Mouse (Mus musculus) left cerebral cortex, adult 18-20 months (tissue): ENCODE results near the gene Zc3h4. TPM values are rescaled to one million over a fixed set of nuclear protein-coding genes. Genes with fewer than 3 reads are reported as not detected.

ENCODE experiments used
- DNase-seq, 2 experiments: peaks; one replicate each; pipeline ENCODE4 v3.0.0; 2021 to 2022; ENCODE audit warnings: low spot score in 2 of 2, mixed read lengths in 1 of 2
- total RNA-seq, 2 experiments: library from RNA; stranded (reverse); gene quantifications; 2 replicates each; pipeline ENCODE4 v1.2.3; 2021

Zc3h4 gene
- total RNA-seq, 2 experiments from 2014 or later = 52.7 to 60.7 TPM

GRCm38 (mm10) chr7:16475764-16476599 lies 75.3 kb downstream of the Zc3h4 start:
- DNase-seq = no peak

GRCm38 (mm10) chr7:16476600-16476989 lies 75.9 kb downstream of the Zc3h4 start:
- no peak for DNase-seq

- DNase-seq = no peak
Observed at GRCm38 (mm10) chr7:16477628-16478027, 76.9 kb downstream of the Zc3h4 start, which contains the start of gene Npas1. Gene Npas1, minus strand, starts transcription at chr7:16477728.

Other genes with a start within 250 kb of the Zc3h4 start
- gene Meis3, start 225.8 kb upstream of the Zc3h4 start, total RNA-seq = 10 to 100 TPM; 39.8 to 41.7 TPM
- 10 to 100 TPM; 11.3 to 13.4 TPM for gene Dhx34, start 178.9 kb upstream of the Zc3h4 start, total RNA-seq
- under 1 TPM; 0.58 to 0.73 TPM for gene C5ar2, start 156.8 kb upstream of the Zc3h4 start, total RNA-seq
- 1 to 10 TPM; 1.2 to 2.4 TPM for gene C5ar1, start 141.4 kb upstream of the Zc3h4 start, total RNA-seq
- gene Inafm1, start 127.3 kb upstream of the Zc3h4 start, total RNA-seq = 10 to 100 TPM; 38.0 to 39.7 TPM
- 100 to 1,000 TPM in 1 of 2 experiments, 10 to 100 TPM in 1; 81.0 to 102 TPM for gene Ccdc9, start 114.1 kb upstream of the Zc3h4 start, total RNA-seq
- gene Bbc3, start 92.5 kb upstream of the Zc3h4 start, total RNA-seq = 10 to 100 TPM in 1 of 2 experiments, 1 to 10 TPM in 1; 7.5 to 11.8 TPM
- 100 to 1,000 TPM; 114 to 119 TPM for gene Sae1, start 13.1 kb upstream of the Zc3h4 start, total RNA-seq
- gene Tmem160, start 51.9 kb downstream of the Zc3h4 start, total RNA-seq = 10 to 100 TPM; 75.9 to 81.5 TPM
- gene Npas1, start 76.8 kb downstream of the Zc3h4 start, total RNA-seq = 10 to 100 TPM; 10.0 to 11.9 TPM
- 100 to 1,000 TPM; 129 to 133 TPM for gene Arhgap35, start 214.1 kb downstream of the Zc3h4 start, total RNA-seq